Mouse (Mus musculus) forebrain, embryonic 10.5 days (tissue): Measurements from ENCODE around the gene Slc27a1. TPM values are rescaled to one million over a fixed set of nuclear protein-coding genes. Genes with fewer than 3 reads are reported as not detected.

Source experiments
- DNase-seq: peaks from one replicate; pipeline ENCODE4 v3.0.0-alpha.2; 2017; ENCODE audit warnings: low spot score; ENCODE audit errors: extremely low spot score
- H3K27ac ChIP-seq: fragments of 300-500 bp; sonication (generic); 2 replicates; pipeline ENCODE4 v1.5.1; 2016; ENCODE audit warnings: mild to moderate bottlenecking
- H3K27me3 ChIP-seq: fragments of 300-500 bp; sonication (generic); 2 replicates; pipeline ENCODE4 v1.6.1; 2016; ENCODE audit warnings: mild to moderate bottlenecking; ENCODE audit not compliant: poor library complexity, severe bottlenecking
- H3K36me3 ChIP-seq: fragments of 300-500 bp; sonication (generic); replicated peaks from 2 replicates; pipeline ENCODE4 v1.6.1; 2016; ENCODE audit warnings: mild to moderate bottlenecking, moderate library complexity
- H3K4me1 ChIP-seq: fragments of 300-500 bp; sonication (generic); 2 replicates; pipeline ENCODE4 v1.6.1; 2016
- H3K4me3 ChIP-seq: fragments of 300-500 bp; sonication (generic); 2 replicates; pipeline ENCODE4 v1.5.1; 2016; ENCODE audit warnings: mild to moderate bottlenecking, moderate library complexity
- H3K9me3 ChIP-seq: fragments of 300-500 bp; sonication (generic); 2 replicates; pipeline ENCODE4 v1.6.1; 2016; ENCODE audit warnings: mild to moderate bottlenecking, moderate library complexity
- WGBS: fragments of 180-500 bp; shearing (Covaris S2); methylation state at CpG from one replicate; pipeline ENCODE4 v1.1.7; 2016; 5-methylcytosine and 5-hydroxymethylcytosine counted together
- polyA plus RNA-seq: library from polyadenylated mRNA; unstranded; fragments of >200 nt; fragmentation: Nextera tagmentation; extraction: Ambion mirVana; gene quantifications from 2 replicates; pipeline ENCODE4 v1.2.1, GENCODE M21; 2016

Gene Slc27a1
- polyA plus RNA-seq, 1 experiment from 2014 or later = 21.9 TPM

DNA sequence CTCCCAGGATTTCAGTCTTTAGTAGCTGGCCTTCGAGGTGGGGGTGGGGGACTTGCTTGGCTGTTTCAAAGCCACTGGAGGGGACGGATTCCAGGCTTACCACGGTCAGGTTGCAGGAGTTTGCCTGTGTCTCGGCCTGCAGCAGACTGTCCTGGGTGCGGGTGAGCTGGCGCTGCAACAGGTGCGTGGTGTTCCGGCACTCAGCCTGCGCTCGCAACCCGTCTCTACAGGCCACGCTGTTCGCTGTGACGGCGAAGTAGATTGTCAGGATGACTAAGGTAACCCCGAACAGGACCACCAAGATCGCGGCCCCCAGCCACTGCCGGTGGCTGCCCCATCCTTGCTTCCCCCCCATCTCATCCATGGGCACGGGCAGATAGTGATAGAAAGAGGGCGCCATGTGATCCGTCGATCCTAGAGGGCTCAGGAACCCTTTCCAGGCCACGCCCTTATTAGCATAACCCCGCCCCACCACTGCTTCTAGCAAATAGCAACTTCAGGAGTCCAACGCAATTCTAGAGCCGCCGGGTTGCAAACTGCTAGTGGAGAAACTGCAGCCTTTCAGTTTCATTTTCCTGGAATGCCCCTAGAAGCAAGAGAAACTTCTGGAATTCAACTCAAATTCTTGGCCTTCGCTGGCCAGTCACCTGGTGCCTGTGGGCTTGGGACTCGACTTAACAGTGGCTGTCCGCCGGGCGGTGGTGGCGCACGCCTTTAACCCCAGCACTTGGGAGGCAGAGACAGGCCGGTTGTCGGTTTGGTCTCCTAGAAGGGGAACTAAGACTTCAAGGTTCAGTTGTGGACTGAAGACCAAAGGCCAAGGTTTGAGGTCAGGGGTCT, 31.4 kb upstream of the Slc27a1 start, which contains the start of gene Bst2:
Gene Bst2, minus strand, starts transcription at position 429 of the 840 bp plus-strand sequence.
- H3K9me3 ChIP-seq = no peaks in the 10 kb centered on the region
- H3K4me1 ChIP-seq = peaks cover 16% of the 10 kb centered on the region
- peak; percentile 76 for DNase-seq
- peak within 1 kb of the TSS; percentile 54 for H3K4me3 ChIP-seq
- 3% methylated on average over 37 of the region's 37 CpGs for WGBS
- no peaks in the 10 kb centered on the region for H3K36me3 ChIP-seq
- peaks cover 43% of the 10 kb centered on the region for H3K27me3 ChIP-seq
- H3K27ac ChIP-seq = peak within 1 kb of the TSS; percentile 66; the same call in 1 of the 2 replicates

DNA sequence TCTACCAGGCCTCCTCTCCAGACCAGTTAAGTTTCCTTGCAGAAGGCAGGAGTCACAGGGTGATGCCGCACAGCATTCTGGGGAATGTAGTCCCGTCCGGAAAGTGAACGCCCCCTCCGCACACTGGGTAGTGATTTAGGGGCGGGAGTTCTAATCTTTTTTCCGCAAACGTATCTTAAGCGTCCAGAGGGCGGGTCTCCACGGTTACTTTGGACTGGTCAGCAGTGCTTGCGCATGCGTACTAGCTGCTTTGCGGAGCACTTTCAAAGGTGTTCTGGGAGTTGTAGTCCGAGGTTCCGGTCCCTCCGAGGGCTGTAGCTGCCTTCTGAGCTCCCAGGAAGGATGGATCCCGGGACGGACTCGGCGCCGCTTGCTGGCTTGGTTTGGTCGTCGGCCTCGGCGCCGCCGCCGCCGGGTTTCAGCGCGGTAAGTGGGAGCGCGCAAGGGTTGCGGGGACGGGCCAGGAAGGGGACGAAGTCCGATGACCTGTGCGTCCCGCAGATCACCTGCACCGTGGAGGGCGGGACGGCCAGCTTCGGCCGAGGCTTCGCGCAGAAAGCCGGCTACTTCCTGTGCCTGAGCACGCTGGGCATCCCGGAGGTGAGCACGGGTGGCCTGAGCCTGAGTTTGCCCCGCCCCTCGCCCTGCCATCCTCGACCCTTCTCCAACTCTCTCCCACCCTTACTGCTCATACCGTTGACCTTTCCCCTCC, 25.9 kb upstream of the Slc27a1 start, which contains the start of gene Mvb12a:
Gene Mvb12a, plus strand, starts transcription at position 291 of the 712 bp plus-strand sequence.
- H3K27ac ChIP-seq = peak within 1 kb of the TSS; percentile 86
- no peaks in the 10 kb centered on the region for H3K9me3 ChIP-seq
- under 1% methylated on average over 55 of the region's 55 CpGs for WGBS
- H3K4me3 ChIP-seq = peak within 1 kb of the TSS; percentile 87
- peaks cover 15% of the 10 kb centered on the region for H3K4me1 ChIP-seq
- peaks cover 9% of the 10 kb centered on the region for H3K27me3 ChIP-seq
- peak; percentile 96 for DNase-seq
- peaks cover 27% of the 10 kb centered on the region for H3K36me3 ChIP-seq

DNA sequence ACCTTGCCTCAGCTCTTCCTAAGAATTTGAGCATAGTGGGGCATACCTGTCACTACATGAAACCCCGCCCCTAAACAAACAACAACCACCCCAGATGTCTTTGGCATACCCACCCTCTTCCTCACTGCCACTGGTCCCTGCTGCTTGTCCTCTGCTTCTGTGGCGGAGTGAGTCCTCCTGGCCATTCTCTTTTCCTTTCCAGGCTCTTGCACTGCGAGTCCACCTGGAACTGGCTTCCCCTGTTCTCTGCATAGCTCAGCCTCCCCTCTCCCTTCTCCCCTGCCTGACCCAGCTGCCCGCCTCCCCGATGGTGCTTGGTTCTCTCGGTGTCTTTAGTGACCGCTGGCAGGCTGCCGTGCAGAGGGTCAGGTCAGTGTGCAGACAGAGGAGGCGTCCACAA, 24.9 kb upstream of the Slc27a1 start:
- WGBS = 89% methylated on average over 9 of the region's 9 CpGs
- Histone ChIP-seq H3K9me3 (no peaks in the 10 kb centered on the region), H3K4me1 (peaks cover 13% of the 10 kb centered on the region), H3K4me3 (peak overlapping the region; percentile 87), H3K27me3 (no peaks in the 10 kb centered on the region; the same call in none of the 2 replicates), H3K27ac (no peak overlapping the region), H3K36me3 (peaks cover 36% of the 10 kb centered on the region)
- no peak for DNase-seq

DNA sequence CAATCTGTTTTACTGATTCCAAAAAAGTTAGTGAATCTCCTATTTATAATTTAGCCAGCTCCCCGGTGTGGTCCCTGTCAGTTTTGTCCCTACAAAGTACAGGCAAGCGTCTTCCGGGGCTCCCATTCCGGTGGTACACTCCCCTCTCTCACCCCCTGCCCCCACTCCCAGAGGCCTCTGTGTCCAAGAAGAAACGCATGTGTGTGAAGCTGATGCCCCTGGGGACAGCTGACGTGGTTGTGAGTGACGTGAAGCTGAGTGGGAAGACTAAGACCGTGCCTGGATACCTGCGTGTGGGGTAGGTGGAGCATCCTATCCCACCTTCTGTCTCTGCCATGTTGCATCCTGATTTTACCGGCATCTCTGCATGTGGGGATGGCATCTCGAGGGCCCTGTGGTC, 23.6 kb upstream of the Slc27a1 start:
- H3K9me3 ChIP-seq = no peaks in the 10 kb centered on the region
- peaks cover 13% of the 10 kb centered on the region for H3K4me1 ChIP-seq
- 93% methylated on average over 11 of the region's 11 CpGs for WGBS
- no peak overlapping the region for H3K27ac ChIP-seq
- DNase-seq = no peak
- H3K27me3 ChIP-seq = no peaks in the 10 kb centered on the region
- no peak overlapping the region for H3K4me3 ChIP-seq
- peaks cover 38% of the 10 kb centered on the region for H3K36me3 ChIP-seq

DNA sequence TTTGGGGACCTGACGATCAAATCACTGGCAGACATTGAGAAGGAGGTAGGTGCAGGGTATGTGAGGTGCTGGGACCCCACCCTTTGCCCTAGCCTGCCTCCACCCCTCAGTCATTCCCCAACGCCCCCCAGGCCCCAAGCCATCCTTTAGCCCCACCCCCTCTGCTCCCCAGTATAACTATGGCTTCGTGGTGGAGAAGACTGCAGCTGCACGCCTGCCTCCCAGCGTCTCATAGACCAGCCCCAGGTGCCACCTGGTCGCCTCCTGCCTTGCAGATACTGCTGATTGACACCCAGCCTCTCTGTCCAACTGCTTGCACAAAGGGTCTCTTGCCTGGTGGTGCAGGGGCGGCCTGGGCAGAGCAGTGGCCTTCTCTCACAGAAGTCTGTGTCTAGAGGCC, 21.1 kb upstream of the Slc27a1 start:
- H3K4me1 ChIP-seq = peaks cover 13% of the 10 kb centered on the region
- no peak overlapping the region for H3K27ac ChIP-seq
- H3K36me3 ChIP-seq = peaks cover 38% of the 10 kb centered on the region
- no peaks in the 10 kb centered on the region for H3K9me3 ChIP-seq
- WGBS = 92% methylated on average over 7 of the region's 7 CpGs
- H3K4me3 ChIP-seq = no peak overlapping the region
- no peak for DNase-seq
- H3K27me3 ChIP-seq = no peaks in the 10 kb centered on the region

DNA sequence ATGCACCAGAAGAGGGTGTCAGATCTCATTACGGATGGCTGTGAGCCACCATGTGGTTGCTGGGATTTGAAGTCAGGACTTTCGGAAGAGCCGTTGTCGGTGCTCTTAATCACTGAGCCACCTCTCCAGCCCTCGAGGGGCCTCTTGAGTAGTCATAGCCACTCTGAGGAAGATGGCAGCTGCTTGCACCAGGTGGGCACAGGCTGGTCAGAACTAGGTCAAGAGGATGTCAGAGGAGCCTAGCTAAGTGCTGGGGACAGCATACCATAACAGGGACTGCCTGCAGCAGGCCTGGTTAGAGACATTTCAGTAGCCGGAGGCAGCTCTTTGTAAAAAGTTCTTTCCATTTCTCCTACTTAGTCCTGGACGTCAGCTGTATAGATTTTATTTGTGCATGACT, 17.9 kb upstream of the Slc27a1 start:
- 72% methylated on average over 7 of the region's 7 CpGs for WGBS
- no peaks in the 10 kb centered on the region; the same call in 1 of the 2 replicates for H3K4me1 ChIP-seq
- H3K27me3 ChIP-seq = peaks cover 14% of the 10 kb centered on the region

DNA sequence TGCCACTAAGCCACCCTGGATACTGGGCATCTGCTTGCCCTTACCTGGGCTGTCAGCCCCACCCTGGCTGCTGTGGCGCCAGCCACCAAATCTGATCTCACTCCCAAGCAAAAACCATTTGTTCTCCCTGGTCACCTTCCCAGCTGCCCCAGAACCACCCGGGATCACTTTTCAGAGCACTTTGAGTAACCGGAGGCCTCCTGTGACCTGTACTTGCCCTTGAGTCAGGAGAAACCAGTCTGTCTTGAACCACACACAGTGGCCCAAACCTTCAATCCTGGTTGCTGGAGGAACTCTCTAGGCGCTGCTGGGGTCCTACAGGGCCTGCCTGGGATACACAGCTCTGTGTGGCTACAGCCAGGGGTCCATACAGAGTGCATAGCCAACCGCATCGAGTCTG, 15.9 kb upstream of the Slc27a1 start:
- no peak for DNase-seq
- Histone ChIP-seq H3K9me3 (no peaks in the 10 kb centered on the region), H3K27ac (no peak overlapping the region), H3K4me3 (no peak overlapping the region), H3K4me1 (no peaks in the 10 kb centered on the region; the same call in 1 of the 2 replicates), H3K27me3 (peaks cover 34% of the 10 kb centered on the region), H3K36me3 (peaks cover 10% of the 10 kb centered on the region)
- WGBS = 70% methylated on average over 6 of the region's 6 CpGs

More for the DNA sequence above, 17.9 kb upstream of the Slc27a1 start:
- DNase-seq = no peak
- no peaks in the 10 kb centered on the region for H3K9me3 ChIP-seq
- no peak overlapping the region for H3K4me3 ChIP-seq
- no peak overlapping the region for H3K27ac ChIP-seq
- H3K36me3 ChIP-seq = peaks cover 29% of the 10 kb centered on the region

DNA sequence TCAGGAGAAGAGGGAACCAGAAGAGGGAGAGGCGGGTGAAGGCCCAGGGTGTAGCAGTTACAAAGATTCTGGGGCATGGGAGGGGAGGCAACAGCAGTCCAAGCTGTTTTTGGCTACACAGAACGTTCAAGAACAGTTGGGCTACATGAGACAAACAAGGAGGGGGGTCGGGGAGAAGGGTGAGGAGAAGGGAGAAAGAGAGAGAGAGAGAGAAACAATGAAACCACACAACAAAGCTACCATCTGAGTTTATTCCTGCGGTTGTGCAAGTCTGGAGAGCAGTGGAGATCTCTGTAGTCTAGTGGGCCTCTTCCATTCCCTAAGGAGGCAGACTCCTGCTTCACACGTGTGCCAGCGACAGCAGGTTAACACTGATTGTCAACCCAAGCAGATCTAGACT, 14.7 kb upstream of the Slc27a1 start:
- Histone ChIP-seq H3K9me3 (no peaks in the 10 kb centered on the region), H3K27ac (no peak overlapping the region), H3K36me3 (no peaks in the 10 kb centered on the region), H3K4me1 (peaks cover 11% of the 10 kb centered on the region), H3K4me3 (no peak overlapping the region), H3K27me3 (peaks cover 46% of the 10 kb centered on the region)
- WGBS = 73% methylated on average over 6 of the region's 6 CpGs
- DNase-seq = no peak

DNA sequence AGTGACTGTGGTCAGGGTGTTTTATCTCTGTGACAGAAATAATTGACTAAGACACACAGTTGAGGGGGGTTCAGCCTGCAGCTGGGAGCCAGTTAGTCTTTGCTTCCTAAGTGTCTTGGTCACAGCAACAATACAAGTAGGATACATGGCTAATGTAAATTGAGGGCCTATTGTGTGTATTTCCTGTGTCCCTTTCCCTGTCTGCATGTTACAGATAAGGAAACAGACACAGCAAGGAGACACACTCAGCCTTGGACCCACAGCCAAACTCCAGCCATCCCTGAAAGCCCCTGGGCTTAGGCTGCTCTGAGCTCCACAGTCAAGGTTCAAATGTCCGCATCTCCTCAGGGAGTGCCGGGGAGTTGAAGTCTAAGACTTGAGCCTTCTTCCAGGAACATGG, 14.0 kb upstream of the Slc27a1 start:
- WGBS = 92% methylated on average over 2 of the region's 2 CpGs
- Histone ChIP-seq H3K9me3 (no peaks in the 10 kb centered on the region), H3K27me3 (peaks cover 53% of the 10 kb centered on the region), H3K27ac (no peak overlapping the region), H3K4me1 (peaks cover 14% of the 10 kb centered on the region), H3K36me3 (no peaks in the 10 kb centered on the region), H3K4me3 (no peak overlapping the region)
- DNase-seq = no peak

DNA sequence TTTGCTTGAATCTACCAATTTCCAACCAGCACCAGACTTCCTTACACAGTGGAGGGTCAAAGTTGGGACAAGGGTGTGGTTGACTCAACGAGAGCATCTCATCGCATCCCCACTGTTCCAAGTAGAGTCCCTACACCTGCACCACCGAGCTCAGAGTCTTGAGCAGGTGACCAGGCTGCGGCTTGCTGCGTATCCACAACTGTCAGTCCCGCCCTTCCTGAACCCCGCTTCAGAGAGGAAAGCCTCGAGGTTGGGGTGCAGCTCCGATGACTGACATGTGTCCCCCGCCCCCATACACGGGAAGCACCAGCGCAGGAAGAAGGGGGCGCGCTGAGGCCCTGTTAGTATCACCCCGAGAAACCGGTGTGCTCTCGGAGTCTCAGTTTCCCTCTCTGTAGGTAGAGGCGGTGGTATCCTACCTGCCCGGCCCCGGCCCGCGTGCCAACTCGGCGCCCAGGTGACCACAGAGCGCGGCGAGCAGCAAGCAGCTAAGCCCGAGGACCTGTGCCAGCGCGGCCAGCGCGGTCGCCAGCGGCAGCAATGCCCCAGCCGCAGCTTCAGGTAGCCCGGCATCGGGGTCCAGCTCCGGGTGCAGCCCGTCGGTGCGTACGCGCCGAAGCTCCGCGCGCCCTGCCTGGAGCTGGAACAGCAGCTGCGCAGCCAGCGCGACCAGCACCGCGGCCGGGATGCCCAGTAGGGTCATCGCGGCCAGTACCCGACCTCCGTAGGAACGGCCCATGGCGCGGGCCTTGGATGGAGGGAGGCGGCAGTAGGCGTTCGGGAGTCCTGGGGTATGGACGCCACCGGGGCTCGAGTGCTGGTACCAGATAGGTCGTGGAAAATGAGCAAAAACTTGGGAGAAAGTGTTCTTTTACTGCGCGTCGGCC, 10.4 kb upstream of the Slc27a1 start, which contains the start of gene Tmem221:
Gene Tmem221, minus strand, starts transcription at position 801 of the 887 bp plus-strand sequence.
- peak within 1 kb of the TSS; percentile 54 for H3K4me3 ChIP-seq
- no peaks in the 10 kb centered on the region for H3K36me3 ChIP-seq
- DNase-seq = peak; percentile 26
- H3K27ac ChIP-seq = peak within 1 kb of the TSS; percentile 51
- H3K9me3 ChIP-seq = no peaks in the 10 kb centered on the region
- WGBS = 5% methylated on average over 70 of the region's 70 CpGs
- peaks cover 22% of the 10 kb centered on the region for H3K4me1 ChIP-seq
- H3K27me3 ChIP-seq = peaks cover 89% of the 10 kb centered on the region

DNA sequence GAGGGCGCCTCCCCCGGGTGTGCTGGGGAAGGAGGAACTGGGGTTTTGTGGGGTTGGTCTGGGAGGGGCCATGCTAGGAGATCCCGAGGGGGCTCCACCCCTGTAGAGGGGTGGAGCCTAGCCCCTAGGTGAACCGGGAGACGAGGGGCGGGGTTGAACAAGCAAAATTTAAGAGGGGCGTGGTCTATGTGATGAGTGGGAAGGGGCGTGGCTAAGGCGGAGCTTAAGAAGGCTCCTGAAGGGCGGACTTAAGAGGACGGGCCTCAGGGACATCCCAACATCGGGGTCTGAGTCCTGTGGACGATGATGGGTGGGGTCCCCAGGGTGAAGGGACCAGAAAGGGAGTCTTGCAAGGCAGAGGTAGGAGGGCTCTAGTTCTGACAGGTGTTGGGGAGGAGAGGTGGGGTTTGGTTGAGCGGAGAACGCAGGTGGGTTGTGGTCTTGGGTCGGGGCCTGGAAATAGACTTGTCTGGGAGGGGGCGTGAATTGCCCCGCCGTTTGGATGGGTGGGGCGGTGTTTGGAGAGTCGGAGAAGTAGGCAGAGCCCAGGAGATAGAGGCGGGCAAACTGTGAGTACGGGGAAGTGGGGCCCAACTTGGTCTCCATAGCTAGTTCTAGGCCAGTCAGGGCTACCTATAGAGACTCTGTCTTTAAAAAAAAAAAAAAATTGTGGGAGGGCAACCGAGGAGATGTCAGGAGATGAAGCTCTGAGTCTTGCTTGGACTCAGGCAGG, 9.6 kb upstream of the Slc27a1 start:
- H3K36me3 ChIP-seq = no peaks in the 10 kb centered on the region
- H3K27ac ChIP-seq = no peak overlapping the region
- H3K4me3 ChIP-seq = peak overlapping the region; percentile 54
- peak; percentile 56 for DNase-seq
- WGBS = 3% methylated on average over 24 of the region's 24 CpGs
- peaks cover 22% of the 10 kb centered on the region for H3K4me1 ChIP-seq
- peaks cover 97% of the 10 kb centered on the region for H3K27me3 ChIP-seq
- H3K9me3 ChIP-seq = peaks cover 3% of the 10 kb centered on the region; the same call in 1 of the 2 replicates
